Mouse (Mus musculus): ENCODE results near the gene Ntng1.

The Ntng1 gene

GRCm38 (mm10) chr3:110143206-110144061 is at the start of gene Ntng1:
Gene Ntng1 (minus strand): TSS chr3:110144011.
- peak; percentile 41 for DNase-seq

GRCm38 (mm10) chr3:110187401-110187948 is 43.7 kb upstream of the Ntng1 start:
- DNase-seq = no peak

- no peak for DNase-seq
These were observed 5.3 kb upstream of the Ntng1 start for GRCm38 (mm10) chr3:110149089-110149488.

GRCm38 (mm10) chr3:110144301-110145055 is 667 bp upstream of the Ntng1 start:
- DNase-seq = peak; percentile 60

GRCm38 (mm10) chr3:110142314-110143205 is 1.3 kb downstream of the Ntng1 start:
- peak; percentile 39 for DNase-seq

- peak; percentile 89 for DNase-seq
These were observed 2.2 kb downstream of the Ntng1 start for GRCm38 (mm10) chr3:110141351-110142302.

- DNase-seq = no peak
These were observed 7.7 kb downstream of the Ntng1 start for GRCm38 (mm10) chr3:110136115-110136514.

- DNase-seq = no peak
These were observed 10.7 kb downstream of the Ntng1 start for GRCm38 (mm10) chr3:110133150-110133549.

- DNase-seq = no peak
These were observed 11.5 kb downstream of the Ntng1 start for GRCm38 (mm10) chr3:110132289-110132688.

GRCm38 (mm10) chr3:110131043-110131891 is 12.5 kb downstream of the Ntng1 start:
- no peak for DNase-seq

- no peak for DNase-seq
These were observed 14.2 kb downstream of the Ntng1 start for GRCm38 (mm10) chr3:110129607-110130006.

GRCm38 (mm10) chr3:110105982-110106381 is 37.8 kb downstream of the Ntng1 start:
- peak; percentile 62 for DNase-seq

- DNase-seq = no peak
These were observed 49.4 kb downstream of the Ntng1 start for GRCm38 (mm10) chr3:110094407-110094806.

GRCm38 (mm10) chr3:110094003-110094402 is 49.8 kb downstream of the Ntng1 start:
- no peak for DNase-seq

GRCm38 (mm10) chr3:110092521-110092920 is 51.3 kb downstream of the Ntng1 start:
- DNase-seq = no peak

GRCm38 (mm10) chr3:110087189-110087588 is 56.6 kb downstream of the Ntng1 start:
- no peak for DNase-seq

- no peak for DNase-seq
These were observed 58.5 kb downstream of the Ntng1 start for GRCm38 (mm10) chr3:110085336-110085735.

GRCm38 (mm10) chr3:110064709-110065256 is 79.0 kb downstream of the Ntng1 start:
- no peak for DNase-seq

GRCm38 (mm10) chr3:110055915-110056314 is 87.9 kb downstream of the Ntng1 start:
- no peak for DNase-seq

GRCm38 (mm10) chr3:110055433-110055832 is 88.4 kb downstream of the Ntng1 start:
- no peak for DNase-seq

All from cerebellum, adult 9-10 months (tissue).